Mouse (Mus musculus) gastrocnemius, adult 2 months (tissue): Measurements from ENCODE around the gene Chrnb4. TPM values are rescaled to one million over a fixed set of nuclear protein-coding genes. Genes with fewer than 3 reads are reported as not detected.
A peak's percentile ranks its signal among the peaks of the same experiment; 100 is the strongest.

ENCODE experiments used
- DNase-seq: peaks from one replicate; pipeline ENCODE4 v3.0.0; 2022
- H3K27ac ChIP-seq: fragments of 200-600 bp; 2 replicates; pipeline ENCODE4 v1.8.1; 2022; ENCODE audit warnings: mild to moderate bottlenecking
- H3K4me3 ChIP-seq: fragments of 200-600 bp; 2 replicates; pipeline ENCODE4 v1.8.1; 2022; ENCODE audit warnings: mild to moderate bottlenecking, moderate library complexity
- CTCF ChIP-seq: fragments of 200-600 bp; IDR thresholded peaks from 2 replicates; pipeline ENCODE4 v1.8.1; 2022; ENCODE audit warnings: antibody characterized with exemption, mild to moderate bottlenecking, moderate library complexity
- intact Hi-C: fragments of 180-260 bp; cut with DNase I; formaldehyde crosslinking; loops from one replicate; pipeline ENCODE4 v1.15.1; 2025
- long read RNA-seq, 2 experiments: library from polyadenylated mRNA; stranded (forward); transcript quantifications; one replicate each; pipeline ENCODE4 v2.0.0; 2021
- total RNA-seq, 2 experiments: library from RNA; stranded (reverse); gene quantifications; 2 replicates each; pipeline ENCODE4 v1.2.3; 2021

Chrnb4 gene
- not detected for total RNA-seq
- long read RNA-seq, experiment 1 = 0 reads
- long read RNA-seq, experiment 2 = 0 reads

DNA sequence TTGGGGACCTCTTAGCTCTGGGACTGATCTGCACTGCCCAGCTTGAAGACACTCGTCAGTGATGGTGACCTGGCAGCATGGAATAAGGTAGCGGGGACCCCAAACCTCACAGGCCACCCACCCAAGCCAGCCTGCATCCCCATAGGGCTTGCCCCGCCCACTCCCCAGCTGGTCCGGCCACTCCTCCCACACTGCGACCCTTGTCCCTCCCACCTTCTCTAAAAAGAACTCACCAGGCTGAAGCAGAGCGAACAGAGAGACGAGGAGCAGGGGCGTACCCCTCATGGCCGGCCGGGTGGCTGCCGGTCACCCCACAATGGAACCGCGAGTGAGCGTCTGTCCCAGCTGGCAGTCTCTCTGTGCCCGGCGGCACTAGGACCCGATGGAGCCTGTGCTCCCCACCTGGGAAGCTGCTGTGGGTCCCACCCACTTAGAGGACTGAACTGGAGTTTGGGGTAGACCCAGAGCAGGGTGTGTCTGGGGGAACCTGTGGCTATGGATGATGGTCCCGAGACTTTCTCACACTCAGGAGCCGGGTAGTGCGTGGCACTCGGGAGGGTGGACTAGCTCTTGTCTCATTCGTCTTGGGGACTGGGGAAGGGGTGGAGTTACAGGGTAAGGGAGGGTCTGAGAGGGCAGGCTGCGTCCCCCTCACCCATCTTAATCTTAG lies at the start of gene Chrnb4:
TSS of gene Chrnb4 (minus strand) at position 569 of the 670 bp plus-strand sequence.
- DNase-seq = no peak
- H3K27ac ChIP-seq = no peak within 1 kb of the TSS
- H3K4me3 ChIP-seq = peak within 1 kb of the TSS; percentile 67
- intact Hi-C loops = loop anchor here (5.0 kb wide), 1 partner anchor 264 kb away; no protein-coding TSS in a partner anchor
- TF ChIP-seq CTCF = no peak

DNA sequence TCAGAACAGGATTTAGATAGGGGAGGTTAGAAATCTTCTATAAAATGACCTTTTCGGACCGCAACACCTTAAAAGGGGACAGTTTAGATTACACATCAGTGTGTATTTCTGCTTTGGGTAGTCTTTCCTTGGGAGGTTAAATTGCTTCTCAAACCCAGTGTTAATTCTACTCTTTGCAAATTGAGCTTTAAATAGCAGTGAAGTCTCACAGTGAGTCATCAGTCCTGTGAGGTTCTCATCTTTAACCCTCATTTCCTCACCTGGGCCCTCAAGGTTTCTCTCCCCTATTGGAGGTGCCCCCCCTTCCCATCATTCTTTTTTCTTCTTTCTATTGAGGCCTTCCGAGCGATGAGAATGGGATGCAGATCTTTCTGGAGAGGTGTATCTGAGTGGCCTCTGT lies 48.3 kb upstream of the Chrnb4 start:
- TF ChIP-seq CTCF = no peak
- Histone ChIP-seq H3K27ac (no peak overlapping the region), H3K4me3 (no peak overlapping the region)
- no peak for DNase-seq
- intact Hi-C loops = no loop called here

GRCm38 (mm10) chr9:55096033-55096432 lies 47.5 kb upstream of the Chrnb4 start:
- Histone ChIP-seq H3K27ac (no peak overlapping the region), H3K4me3 (no peak overlapping the region)
- intact Hi-C loops = no loop called here
- TF ChIP-seq CTCF = no peak
- DNase-seq = no peak

GRCm38 (mm10) chr9:55090141-55090540 lies 41.6 kb upstream of the Chrnb4 start:
- DNase-seq = no peak
- no peak for TF ChIP-seq CTCF
- intact Hi-C loops = no loop called here
- Histone ChIP-seq H3K4me3 (no peak overlapping the region), H3K27ac (no peak overlapping the region)

DNA sequence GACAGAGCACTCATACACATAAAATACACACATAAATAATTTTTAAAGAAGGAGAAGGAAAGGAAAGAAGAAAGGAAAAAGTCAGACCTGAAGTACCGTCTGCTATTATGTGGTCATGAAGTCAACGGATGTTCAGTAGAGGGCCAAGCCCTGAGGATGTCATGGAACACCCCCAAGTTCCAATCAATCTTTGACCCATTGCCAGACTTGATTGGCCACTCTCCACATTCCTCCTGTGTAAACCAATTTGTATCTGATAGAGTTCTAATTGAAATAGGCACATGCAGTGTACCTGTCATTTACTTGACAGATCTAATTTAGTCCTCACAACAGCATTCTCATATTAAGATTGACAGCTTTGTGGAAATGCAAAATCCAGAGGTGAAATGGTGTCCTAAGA lies 40.6 kb upstream of the Chrnb4 start:
- DNase-seq = no peak
- Histone ChIP-seq H3K4me3 (no peak overlapping the region), H3K27ac (no peak overlapping the region)
- no peak for TF ChIP-seq CTCF
- intact Hi-C loops = no loop called here

GRCm38 (mm10) chr9:55083154-55083913 lies 34.8 kb upstream of the Chrnb4 start:
- TF ChIP-seq CTCF = no peak
- Histone ChIP-seq H3K27ac (no peak overlapping the region), H3K4me3 (no peak overlapping the region)
- intact Hi-C loops = no loop called here
- no peak for DNase-seq

DNA sequence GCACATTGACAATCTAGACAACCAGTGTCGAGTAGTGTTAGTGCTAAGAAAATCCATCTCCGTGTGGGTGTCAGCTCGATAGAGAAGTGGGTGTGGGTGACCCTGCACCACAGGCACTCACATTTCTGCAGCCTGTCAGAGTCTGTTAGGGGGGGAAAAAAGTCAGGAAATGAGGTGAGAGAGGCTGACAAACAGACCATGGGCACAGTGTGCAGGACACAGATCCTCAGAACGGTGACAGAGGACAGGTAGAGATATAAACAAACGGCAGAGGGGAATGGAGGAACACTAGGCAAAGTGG lies 19.3 kb upstream of the Chrnb4 start:
- intact Hi-C loops = no loop called here
- DNase-seq = no peak
- Histone ChIP-seq H3K27ac (no peak overlapping the region), H3K4me3 (no peak overlapping the region)
- no peak for TF ChIP-seq CTCF

DNA sequence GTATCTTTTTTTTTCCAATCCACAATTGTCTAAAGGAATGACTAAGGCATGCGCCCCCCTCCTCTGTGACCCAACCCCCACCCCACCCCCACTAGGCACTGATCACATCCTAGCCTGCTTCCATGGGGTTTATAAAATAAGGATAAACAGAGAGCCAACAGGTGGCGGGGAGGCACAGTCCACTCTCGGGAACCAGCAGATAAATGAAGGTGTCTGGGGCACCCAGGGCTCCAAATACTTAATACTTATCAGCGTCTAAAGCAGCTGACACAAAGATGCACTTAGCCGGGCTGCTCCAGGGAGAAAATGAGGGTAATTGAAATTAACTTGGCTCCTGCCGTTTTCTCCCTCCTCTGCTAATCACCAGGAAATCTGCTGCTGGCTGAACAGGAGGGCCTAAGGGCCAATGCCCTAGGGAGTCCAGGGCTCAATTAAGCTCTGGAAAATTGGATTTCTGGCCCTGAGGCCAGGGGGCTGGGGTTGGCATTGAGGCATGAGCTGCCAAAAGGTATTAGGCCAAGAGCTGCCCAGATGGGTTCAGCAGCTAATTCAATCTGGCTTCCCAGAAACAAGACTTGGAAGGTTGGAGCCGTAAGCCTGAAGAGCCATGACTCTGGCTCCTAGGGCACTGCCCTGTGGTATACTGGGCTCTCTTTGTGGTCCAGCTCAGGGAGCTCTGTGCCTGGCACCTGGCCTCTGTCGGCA lies 18.8 kb upstream of the Chrnb4 start:
- TF ChIP-seq CTCF = no peak
- intact Hi-C loops = no loop called here
- no peak overlapping the region for H3K27ac ChIP-seq
- no peak for DNase-seq
- no peak overlapping the region for H3K4me3 ChIP-seq

- intact Hi-C loops = no loop called here
- Histone ChIP-seq H3K27ac (no peak overlapping the region), H3K4me3 (no peak overlapping the region)
- TF ChIP-seq CTCF = no peak
- DNase-seq = no peak
Observed at GRCm38 (mm10) chr9:55065241-55065640, 16.7 kb upstream of the Chrnb4 start.

DNA sequence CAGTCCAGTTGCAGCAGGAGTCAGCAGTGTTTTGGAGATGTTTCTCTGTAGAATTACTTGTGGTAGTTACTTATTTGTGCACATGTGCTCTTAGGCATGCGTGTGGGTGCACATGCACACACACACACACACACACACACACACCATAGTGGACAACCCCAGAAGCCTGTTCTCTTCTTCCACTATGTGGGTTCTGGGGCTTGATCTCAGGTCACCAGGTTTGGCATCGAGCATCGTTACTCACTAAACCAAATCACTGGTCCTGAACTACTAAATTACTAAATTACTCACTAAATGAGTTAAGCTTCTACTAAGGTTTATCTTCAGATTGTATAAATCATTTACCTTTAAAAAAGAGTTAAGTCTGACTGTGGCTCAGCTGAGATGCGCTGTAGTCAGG lies 9.5 kb upstream of the Chrnb4 start:
- Histone ChIP-seq H3K27ac (no peak overlapping the region), H3K4me3 (no peak overlapping the region)
- no peak for DNase-seq
- no peak for TF ChIP-seq CTCF
- intact Hi-C loops = no loop called here

DNA sequence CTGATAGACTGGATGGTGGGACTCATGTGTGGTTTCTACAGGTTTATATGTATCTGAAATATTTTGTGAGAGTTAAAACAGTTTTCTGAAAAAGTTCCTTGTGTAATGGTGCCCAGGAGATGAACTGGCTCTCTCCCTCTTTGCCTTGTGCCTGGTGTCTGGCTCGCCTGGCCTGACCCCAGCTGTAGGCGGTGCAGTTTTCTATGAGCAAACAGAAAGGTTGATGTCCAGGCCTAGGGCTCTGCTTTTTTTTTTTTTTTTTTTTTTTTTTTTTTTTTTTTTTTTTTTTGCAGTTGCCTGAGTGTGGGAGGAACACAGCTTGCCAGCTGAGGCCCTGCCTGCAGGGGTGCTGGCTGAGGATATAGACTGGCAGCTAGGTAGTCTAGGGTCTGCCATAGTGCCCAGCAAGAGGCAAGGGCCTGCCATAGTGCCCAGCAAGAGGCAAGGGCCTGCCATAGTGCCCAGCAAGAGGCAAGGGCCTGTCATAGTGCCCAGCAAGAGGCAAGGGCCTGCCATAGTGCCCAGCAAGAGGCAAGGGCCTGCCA lies 6.9 kb upstream of the Chrnb4 start:
- no peak for TF ChIP-seq CTCF
- no peak for DNase-seq
- Histone ChIP-seq H3K27ac (no peak overlapping the region), H3K4me3 (no peak overlapping the region)
- intact Hi-C loops = no loop called here

DNA sequence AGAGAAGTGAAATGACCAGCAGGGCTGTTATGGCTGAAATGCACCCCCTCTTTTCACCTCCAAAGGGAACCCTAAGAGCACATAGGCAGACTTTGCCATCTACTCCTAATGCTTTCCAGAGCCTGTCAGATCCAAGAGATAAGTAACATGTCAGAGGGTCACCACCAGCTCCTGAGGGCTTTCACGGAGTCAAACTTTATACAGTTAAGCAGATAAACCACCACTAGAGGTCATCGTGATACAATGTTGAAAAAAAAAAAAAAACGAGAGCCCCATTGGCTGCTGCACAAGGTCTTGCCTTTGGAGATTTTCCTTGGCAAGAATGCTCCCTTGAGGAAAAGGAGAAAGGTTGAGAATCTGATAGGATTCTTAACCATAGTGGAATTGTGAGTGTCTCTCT lies 1.8 kb downstream of the Chrnb4 start:
- DNase-seq = no peak
- intact Hi-C loops = loop anchor here (5.0 kb wide), 1 partner anchor 266 kb away; no protein-coding TSS in a partner anchor
- peak; percentile 35; the same call in 1 of the 2 replicates for TF ChIP-seq CTCF
- H3K4me3 ChIP-seq = no peak overlapping the region
- no peak overlapping the region for H3K27ac ChIP-seq

GRCm38 (mm10) chr9:55045001-55045400 lies 3.6 kb downstream of the Chrnb4 start:
- Histone ChIP-seq H3K4me3 (no peak overlapping the region), H3K27ac (no peak overlapping the region)
- intact Hi-C loops = loop anchor here (5.0 kb wide), 1 partner anchor 267 kb away; no protein-coding TSS in a partner anchor
- DNase-seq = no peak
- TF ChIP-seq CTCF = no peak
